ENCODE assay signal across 8 mouse cellular contexts in genomic region chr12:5087787-5088519, GRCm38 (mm10).
DNase-seq lines count a peak whose midpoint lies in the region; ATAC-seq and TF ChIP-seq lines count a peak whose summit lies in the region.
"Had no signal": no experiment of that assay in that cellular context is flagged by ENCODE, and none has a peak within 500 bp of the region (broad histone marks: within the 10 kb centered on the region; RNA-seq: fewer than 3 reads in every experiment).

No protein-coding gene starts in this region.

- TF ChIP-seq POLR2A in CH12.LX (IDR thresholded peaks at IDR 0.05; ENCODE audit: low read depth, low read length) = no peak

- DNase-seq in CH12.LX (ENCODE audit: extremely low read depth) = peak; percentile 13
- peak; percentile 84 for DNase-seq in Muller cell, postnatal 12 days (ENCODE audit: inconsistent ontology term)
- DNase-seq in hindbrain, postnatal 0 days (ENCODE audit: low spot score) = peak; percentile 89
- peak; percentile 61 to 62 for DNase-seq in left cerebral cortex, postnatal 10 days (ENCODE audit: extremely low spot score in 1 of 2, low spot score in 2 of 2)
- peak; percentile 90 for DNase-seq in retina, postnatal 1 day
- DNase-seq in liver, postnatal 0 days = no peak

- in situ Hi-C loops in CH12.LX (cut with MboI; ENCODE audit: low pct_ligation_motif_present, low pct_unique_long_range_greater_than_20kb, low sequenced_read_pairs) = no loop called here

- peak overlapping the region; percentile 16; the same call in 1 of the 2 replicates for H3K4me2 ChIP-seq in CH12.LX (ENCODE audit: insufficient read depth, low read depth, poor library complexity, severe bottlenecking)
- H3K4me2 ChIP-seq in forebrain, embryonic 13.5 days = peak overlapping the region; percentile 11; the same call in 1 of the 2 replicates
- peak overlapping the region; percentile 23; the same call in 1 of the 2 replicates for H3K4me2 ChIP-seq in hindbrain, postnatal 0 days (ENCODE audit: low read depth, low read length)
- no peak overlapping the region for H3K4me2 ChIP-seq in liver, postnatal 0 days (ENCODE audit: low read depth, low read length)
- H3K4me2 ChIP-seq: limb, embryonic 12.5 days had no signal

- 19% methylated on average over 10 of the region's 10 CpGs for WGBS in forebrain, embryonic 13.5 days
- 15% methylated on average over 10 of the region's 10 CpGs for WGBS in hindbrain, postnatal 0 days
- 40% methylated on average over 10 of the region's 10 CpGs for WGBS in liver, postnatal 0 days (ENCODE audit: insufficient replicate concordance)

- TF ChIP-seq EP300 in CH12.LX (IDR thresholded peaks at IDR 0.05; ENCODE audit: low read length) = no peak
- no peak for TF ChIP-seq EP300 in liver, postnatal 0 days (IDR thresholded peaks at IDR 0.05; ENCODE audit: low read depth)

- H3K4me1 ChIP-seq in CH12.LX (ENCODE audit: control insufficient read depth in 1 of 2, insufficient read depth in 2 of 2) = peaks cover 8 to 28% of the 10 kb centered on the region in 2 experiments
- peaks cover 47% of the 10 kb centered on the region for H3K4me1 ChIP-seq in forebrain, embryonic 13.5 days
- H3K4me1 ChIP-seq in hindbrain, postnatal 0 days (ENCODE audit: insufficient read depth, low read length) = peaks cover 12% of the 10 kb centered on the region
- H3K4me1 ChIP-seq in liver, postnatal 0 days (ENCODE audit: insufficient read depth) = no peaks in the 10 kb centered on the region
- H3K4me1 ChIP-seq: limb, embryonic 12.5 days had no signal

- H3K79me2 ChIP-seq in CH12.LX (replicated peaks; ENCODE audit: control insufficient read depth, extremely low read depth, insufficient read depth, poor library complexity, severe bottlenecking) = no peaks in the 10 kb centered on the region

- H3K27me3 ChIP-seq in CH12.LX (replicated peaks) = no peaks in the 10 kb centered on the region
- H3K27me3 ChIP-seq in forebrain, embryonic 13.5 days = no peaks in the 10 kb centered on the region
- H3K27me3 ChIP-seq in hindbrain, postnatal 0 days (ENCODE audit: insufficient read depth, low read length) = no peaks in the 10 kb centered on the region
- no peaks in the 10 kb centered on the region for H3K27me3 ChIP-seq in liver, postnatal 0 days (ENCODE audit: insufficient read depth, low read length)
- H3K27me3 ChIP-seq: limb, embryonic 12.5 days had no signal

- no peak for TF ChIP-seq RAD21 in CH12.LX (IDR thresholded peaks at IDR 0.05; ENCODE audit: low read depth, low read length)

- dilution Hi-C loops in CH12.LX (cut with MboI; ENCODE audit: extremely low pct_ligation_motif_present, extremely low pct_unique_long_range_greater_than_20kb, low sequenced_read_pairs) = no loop called here

- peak; percentile 90 for ATAC-seq in forebrain, embryonic 13.5 days
- peak; percentile 64 for ATAC-seq in hindbrain, postnatal 0 days
- no peak for ATAC-seq in liver, postnatal 0 days

- H3K27ac ChIP-seq in CH12.LX (ENCODE audit: insufficient read depth, low read depth) = no peak overlapping the region
- peak overlapping the region; percentile 85 for H3K27ac ChIP-seq in forebrain, embryonic 13.5 days
- H3K27ac ChIP-seq in hindbrain, postnatal 0 days = 0 out of 2 replicates have a peak overlapping the region, but pooled peaks have one; percentile 26
- no peak overlapping the region for H3K27ac ChIP-seq in liver, postnatal 0 days (ENCODE audit: low read depth)
- H3K27ac ChIP-seq: limb, embryonic 12.5 days had no signal

- intact Hi-C loops in left cerebral cortex, postnatal 10 days (cut with DNase I) = no loop called here

- TF ChIP-seq CTCF in CH12.LX (conservative IDR thresholded peaks at IDR 0.05 in 1 of 2, IDR thresholded peaks at IDR 0.05 in 1 of 2; ENCODE audit: low read depth in 2 of 2, low read length in 2 of 2) = no peak
- no peak for TF ChIP-seq CTCF in hindbrain, postnatal 0 days (IDR thresholded peaks at IDR 0.05; ENCODE audit: low read depth)
- no peak for TF ChIP-seq CTCF in liver, postnatal 0 days (IDR thresholded peaks at IDR 0.05; ENCODE audit: low read depth)

- H3K9me3 ChIP-seq in CH12.LX (replicated peaks; ENCODE audit: low read length) = no peaks in the 10 kb centered on the region
- H3K9me3 ChIP-seq in forebrain, embryonic 13.5 days (replicated peaks) = no peaks in the 10 kb centered on the region
- no peaks in the 10 kb centered on the region for H3K9me3 ChIP-seq in hindbrain, postnatal 0 days (ENCODE audit: low read length)
- no peaks in the 10 kb centered on the region for H3K9me3 ChIP-seq in liver, postnatal 0 days (ENCODE audit: low read length)
- H3K9me3 ChIP-seq: limb, embryonic 12.5 days had no signal

- no peak overlapping the region for H3K4me3 ChIP-seq in CH12.LX (replicated peaks in 1 of 3; ENCODE audit: low read depth in 2 of 3, low read length in 2 of 3, poor library complexity in 1 of 3)
- no peak overlapping the region for H3K4me3 ChIP-seq in forebrain, embryonic 13.5 days
- no peak overlapping the region for H3K4me3 ChIP-seq in hindbrain, postnatal 0 days (ENCODE audit: low read length)
- H3K4me3 ChIP-seq in liver, postnatal 0 days (ENCODE audit: low read depth, low read length) = no peak overlapping the region
- H3K4me3 ChIP-seq: limb, embryonic 12.5 days had no signal

- H3K36me3 ChIP-seq in CH12.LX (replicated peaks in 1 of 2; ENCODE audit: control insufficient read depth in 1 of 2, insufficient read depth in 1 of 2, low read length in 1 of 2) = no peaks in the 10 kb centered on the region
- H3K36me3 ChIP-seq in forebrain, embryonic 13.5 days (ENCODE audit: poor library complexity, severe bottlenecking) = peaks cover 45% of the 10 kb centered on the region
- H3K36me3 ChIP-seq in hindbrain, postnatal 0 days (ENCODE audit: insufficient read depth, low read length) = peaks cover 33% of the 10 kb centered on the region
- H3K36me3 ChIP-seq in liver, postnatal 0 days (replicated peaks; ENCODE audit: insufficient read depth, low read length) = no peaks in the 10 kb centered on the region

- no peak overlapping the region for H3K9ac ChIP-seq in CH12.LX (ENCODE audit: insufficient read depth, low read depth)
- no peak overlapping the region for H3K9ac ChIP-seq in forebrain, embryonic 13.5 days
- H3K9ac ChIP-seq in hindbrain, postnatal 0 days (replicated peaks; ENCODE audit: low read length) = no peak overlapping the region
- H3K9ac ChIP-seq in liver, postnatal 0 days (replicated peaks) = no peak overlapping the region
- H3K9ac ChIP-seq: limb, embryonic 12.5 days had no signal

TF ChIP-seq in CH12.LX, 34 proteins besides CTCF, POLR2A, EP300 and RAD21:
- TF ChIP-seq IRF4 (IDR thresholded peaks at IDR 0.05; ENCODE audit: low read depth, low read length) = no peak
- TF ChIP-seq MYC (IDR thresholded peaks at IDR 0.05; ENCODE audit: low read depth, low read length) = no peak
- TF ChIP-seq ETS1 (conservative IDR thresholded peaks at IDR 0.05; ENCODE audit: low read depth, low read length) = no peak
- TF ChIP-seq CHD2 (IDR thresholded peaks at IDR 0.05; ENCODE audit: low read length) = no peak
- no peak for TF ChIP-seq MAX (IDR thresholded peaks at IDR 0.05; ENCODE audit: low read length)
- TF ChIP-seq JUN (IDR thresholded peaks at IDR 0.05; ENCODE audit: insufficient read depth, low read depth, low read length) = no peak
- TF ChIP-seq POLR2AphosphoS2 (IDR thresholded peaks at IDR 0.05; ENCODE audit: low read depth, low read length) = no peak
- no peak for TF ChIP-seq SMC3 (IDR thresholded peaks at IDR 0.05; ENCODE audit: low read depth, low read length)
- TF ChIP-seq ZKSCAN1 (IDR thresholded peaks at IDR 0.05; ENCODE audit: borderline replicate concordance, low read depth, low read length) = no peak
- no peak for TF ChIP-seq JUND (conservative IDR thresholded peaks at IDR 0.05; ENCODE audit: low read depth, low read length)
- TF ChIP-seq KAT2A (IDR thresholded peaks at IDR 0.05; ENCODE audit: insufficient replicate concordance, low read length) = no peak

Comparison
In these comparisons a context has a peak if more than half of its experiments do, and no peak if none do; other contexts are left out.
1. H3K27ac ChIP-seq: peak in forebrain, embryonic 13.5 days (single experiment) and hindbrain, postnatal 0 days (single experiment); none in CH12.LX (single experiment) and liver, postnatal 0 days (single experiment).